Mouse (Mus musculus) MEL (cell line): ENCODE data around the gene Wdr1. TPM values are rescaled to one million over a fixed set of nuclear protein-coding genes. Genes with fewer than 3 reads are reported as not detected.

Source experiments
- DNase-seq: peaks from one replicate; pipeline ENCODE4 v3.0.0; 2011; ENCODE audit warnings: low read depth, low spot score
- H3K27ac ChIP-seq: 2 replicates; pipeline ENCODE4 v1.5.1; 2012; ENCODE audit warnings: low read depth, mild to moderate bottlenecking, control low read depth, low read length, moderate library complexity; ENCODE audit not compliant: control insufficient read depth
- H3K27me3 ChIP-seq, 2 experiments: fragments of 150-350 bp in 1 of 2; sonication (generic) in 1 of 2; 2 replicates each; pipeline ENCODE4 v1.6.1; 2012; ENCODE audit warnings: low read length in 2 of 2, mild to moderate bottlenecking in 2 of 2, improper control_type of control experiment in 1 of 2, moderate library complexity in 1 of 2; ENCODE audit not compliant: insufficient read depth in 2 of 2, control insufficient read depth in 1 of 2
- H3K36me3 ChIP-seq, 2 experiments: 2 replicates each; pipeline ENCODE4 v1.6.1; 2012 to 2014; ENCODE audit warnings: low read length in 2 of 2, improper control_type of control experiment in 1 of 2, inconsistent platforms in 1 of 2, mild to moderate bottlenecking in 1 of 2; ENCODE audit not compliant: insufficient read depth in 2 of 2, control insufficient read depth in 1 of 2
- H3K4me1 ChIP-seq, 2 experiments: fragments of 150-350 bp in 1 of 2; sonication (generic) in 1 of 2; 2 replicates each; pipeline ENCODE4 v1.6.1; 2012; ENCODE audit warnings: low read length in 2 of 2, improper control_type of control experiment in 1 of 2, mild to moderate bottlenecking in 1 of 2; ENCODE audit not compliant: insufficient read depth in 2 of 2, control insufficient read depth in 1 of 2
- H3K4me3 ChIP-seq, 2 experiments: fragments of 150-350 bp in 1 of 2; sonication (generic) in 1 of 2; 2 replicates each; pipeline ENCODE4 v1.5.1; 2012; ENCODE audit warnings: low read depth in 2 of 2, low read length in 2 of 2, mild to moderate bottlenecking in 2 of 2, moderate library complexity in 2 of 2, control low read depth in 1 of 2, improper control_type of control experiment in 1 of 2; ENCODE audit not compliant: control insufficient read depth in 1 of 2, insufficient read depth in 1 of 2
- H3K79me2 ChIP-seq: 2 replicates; pipeline ENCODE4 v1.6.1; 2012; ENCODE audit warnings: mild to moderate bottlenecking, low read length, moderate library complexity; ENCODE audit not compliant: control insufficient read depth, poor library complexity, insufficient read depth
- H3K9ac ChIP-seq: 2 replicates; pipeline ENCODE4 v1.6.1; 2012; ENCODE audit warnings: low read depth, mild to moderate bottlenecking, control low read depth, low read length, moderate library complexity; ENCODE audit not compliant: control insufficient read depth, poor library complexity, severe bottlenecking
- H3K9me3 ChIP-seq: fragments of 150-350 bp; sonication (generic); replicated peaks from 2 replicates; pipeline ENCODE4 v1.6.1; 2012; ENCODE audit warnings: mild to moderate bottlenecking, low read length, improper control_type of control experiment, moderate library complexity; ENCODE audit not compliant: insufficient read depth
- BHLHE40 ChIP-seq: IDR thresholded peaks from 2 replicates; pipeline ENCODE4 v1.6.1; 2012; ENCODE audit warnings: low read depth, mild to moderate bottlenecking, inconsistent platforms, low read length, improper control_type of control experiment, borderline replicate concordance
- CHD1 ChIP-seq: IDR thresholded peaks from 2 replicates; pipeline ENCODE4 v1.6.1; 2012; ENCODE audit warnings: low read depth, mild to moderate bottlenecking, inconsistent platforms, low read length, improper control_type of control experiment
- ELF1 ChIP-seq: IDR thresholded peaks from 2 replicates; pipeline ENCODE4 v1.6.1; 2014; ENCODE audit warnings: low read depth, mild to moderate bottlenecking, inconsistent platforms, low read length, improper control_type of control experiment, moderate library complexity
- EP300 ChIP-seq, 2 experiments: IDR thresholded peaks; 2 replicates each; pipeline ENCODE4 v1.6.1; 2011; ENCODE audit warnings: improper control_type of control experiment in 2 of 2, low read length in 2 of 2, low read depth in 1 of 2, mild to moderate bottlenecking in 1 of 2
- ETS1 ChIP-seq: IDR thresholded peaks from 2 replicates; pipeline ENCODE4 v1.6.1; 2012; ENCODE audit warnings: low read depth, mild to moderate bottlenecking, inconsistent platforms, low read length, improper control_type of control experiment, moderate library complexity
- MAX ChIP-seq: IDR thresholded peaks from 2 replicates; pipeline ENCODE4 v1.6.1; 2011; ENCODE audit warnings: low read length, improper control_type of control experiment
- POLR2AphosphoS5 ChIP-seq: IDR thresholded peaks from 2 replicates; pipeline ENCODE4 v1.6.1; 2012; ENCODE audit warnings: low read depth, borderline replicate concordance, mild to moderate bottlenecking, inconsistent platforms, low read length, moderate library complexity, mixed read lengths
- RCOR1 ChIP-seq: IDR thresholded peaks from 2 replicates; pipeline ENCODE4 v1.6.1; 2012; ENCODE audit warnings: low read depth, mild to moderate bottlenecking, inconsistent platforms, low read length, improper control_type of control experiment
- SIN3A ChIP-seq: IDR thresholded peaks from 2 replicates; pipeline ENCODE4 v1.6.1; 2012; ENCODE audit warnings: low read length, improper control_type of control experiment, inconsistent platforms
- TBP ChIP-seq: IDR thresholded peaks from 2 replicates; pipeline ENCODE4 v1.8.0; 2011; ENCODE audit warnings: low read depth, low read length, improper control_type of control experiment
- UBTF ChIP-seq: IDR thresholded peaks from 2 replicates; pipeline ENCODE4 v1.6.1; 2012; ENCODE audit warnings: low read depth, mild to moderate bottlenecking, inconsistent platforms, low read length, improper control_type of control experiment, moderate library complexity, borderline replicate concordance; ENCODE audit not compliant: insufficient read depth
- ZC3H11A ChIP-seq: IDR thresholded peaks from 2 replicates; pipeline ENCODE4 v1.6.1; 2012; ENCODE audit warnings: low read depth, mild to moderate bottlenecking, inconsistent platforms, low read length, improper control_type of control experiment
- ZKSCAN1 ChIP-seq: IDR thresholded peaks from 2 replicates; pipeline ENCODE4 v1.6.1; 2012; ENCODE audit warnings: low read depth, mild to moderate bottlenecking, inconsistent platforms, low read length, improper control_type of control experiment, moderate library complexity
- ZNF384 ChIP-seq: IDR thresholded peaks from 2 replicates; pipeline ENCODE4 v1.6.1; 2012; ENCODE audit warnings: low read depth, mild to moderate bottlenecking, inconsistent platforms, low read length, improper control_type of control experiment
- polyA plus RNA-seq, 2 experiments: library from polyadenylated mRNA; stranded (reverse) in 1 of 2; unstranded in 1 of 2; fragments of >175 nt in 1 of 2; fragments of >200 nt in 1 of 2; gene quantifications; 2 replicates each; pipeline versions ENCODE4 v1.2.1 to v1.2.4; 2012; ENCODE audit warnings: low replicate concordance in 2 of 2, low read depth in 1 of 2; ENCODE audit not compliant: insufficient read length in 2 of 2, insufficient read depth in 1 of 2, missing spikeins in 1 of 2
- total RNA-seq: library from RNA; depleted of rRNA; stranded (reverse); fragments of 300-350 nt; gene quantifications from 2 replicates; pipeline ENCODE4 v1.2.3, GENCODE M21; 2012

The Wdr1 gene
- total and polyA plus RNA-seq, 3 experiments = 144 to 174 TPM; not detected in 1

DNA sequence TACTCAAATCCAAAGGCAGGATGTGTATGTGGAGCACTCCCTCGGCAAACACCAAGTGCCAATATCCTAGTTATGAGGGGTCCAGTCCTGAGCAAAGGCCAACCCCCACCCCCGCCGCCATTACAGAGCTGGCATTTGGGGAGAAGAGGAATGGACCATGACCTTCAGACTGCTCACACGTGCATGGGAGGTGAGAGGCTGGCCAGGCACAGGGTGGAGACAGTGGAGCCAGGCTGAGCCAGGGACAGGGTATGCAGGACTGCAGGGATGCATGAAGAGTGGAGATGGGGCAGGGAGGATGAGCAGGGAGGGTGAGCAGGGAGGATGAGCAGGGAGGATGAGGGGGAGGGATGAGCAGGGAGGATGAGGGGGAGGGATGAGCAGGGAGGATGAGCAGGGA, 77.1 kb downstream of the Wdr1 start:
- Histone ChIP-seq H3K9me3 (no peaks in the 10 kb centered on the region), H3K27ac (no peak overlapping the region), H3K4me1 (peaks cover 2 to 31% of the 10 kb centered on the region in 2 experiments), H3K36me3 (peaks cover 0 to 11% of the 10 kb centered on the region in 2 experiments; a peak in 2 of 4 replicates), H3K27me3 (no peaks in the 10 kb centered on the region), H3K4me3 (no peak overlapping the region), H3K9ac (no peak overlapping the region), H3K79me2 (no peaks in the 10 kb centered on the region)
- DNase-seq = no peak
- no peak for TF ChIP-seq ZKSCAN1
- no peak for TF ChIP-seq BHLHE40
- no peak for TF ChIP-seq ZC3H11A
- no peak for TF ChIP-seq TBP
- no peak for TF ChIP-seq ELF1

DNA sequence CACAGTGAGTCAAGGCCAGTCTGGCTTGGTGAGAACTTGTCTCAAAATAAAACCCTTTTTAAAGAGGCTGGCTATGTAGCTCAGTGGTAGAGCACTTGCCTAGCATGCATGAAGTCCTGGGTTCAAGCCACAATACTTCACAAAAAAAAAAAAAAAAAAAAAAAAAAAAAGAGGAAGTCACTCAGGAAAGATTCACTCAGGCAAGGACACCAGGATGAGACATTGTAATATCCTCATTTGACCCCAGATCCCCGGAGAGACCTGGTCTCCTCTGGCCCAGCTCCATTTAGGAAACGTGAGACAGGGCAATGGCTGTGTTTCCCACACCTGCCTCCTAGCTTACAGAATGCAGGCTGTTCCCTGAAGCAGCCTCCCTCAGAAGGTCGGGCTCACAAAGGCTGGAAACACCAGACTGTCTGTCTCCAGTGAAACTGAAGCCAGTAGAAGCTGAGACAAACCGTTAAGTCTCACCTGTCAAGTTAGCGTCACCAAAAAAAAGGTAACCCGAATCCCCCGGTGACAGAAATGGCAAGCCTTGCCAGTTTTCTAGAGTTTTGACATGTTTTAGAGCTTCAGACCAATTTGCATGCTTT, 79.4 kb downstream of the Wdr1 start:
- Histone ChIP-seq H3K9ac (no peak overlapping the region), H3K9me3 (no peaks in the 10 kb centered on the region), H3K4me1 (peaks cover 4 to 41% of the 10 kb centered on the region in 2 experiments), H3K4me3 (no peak overlapping the region), H3K79me2 (no peaks in the 10 kb centered on the region), H3K36me3 (peaks cover 0 to 14% of the 10 kb centered on the region in 2 experiments; a peak in 2 of 4 replicates), H3K27me3 (no peaks in the 10 kb centered on the region), H3K27ac (no peak overlapping the region)
- TF ChIP-seq UBTF = no peak
- no peak for TF ChIP-seq POLR2AphosphoS5
- 0 out of 2 replicates have a peak, but pooled peaks have one; percentile 34 for TF ChIP-seq TBP
- TF ChIP-seq CHD1 = no peak
- TF ChIP-seq RCOR1 = peak; percentile 58
- TF ChIP-seq ETS1 = 0 out of 2 replicates have a peak, but pooled peaks have one; percentile 16
- TF ChIP-seq ZKSCAN1 = peak; percentile 63; the same call in 1 of the 2 replicates
- no peak for TF ChIP-seq MAX
- peak; percentile 99 for TF ChIP-seq ZNF384
- peak; percentile 16 to 66; a peak in 3 of 4 replicates for TF ChIP-seq EP300 (IDR thresholded peaks at IDR 0.05; ENCODE audit: low read depth in 1 of 2, low read length in 2 of 2)
- peak; percentile 46; the same call in 1 of the 2 replicates for TF ChIP-seq SIN3A
- peak; percentile 52 for DNase-seq
